Mouse (Mus musculus): Measurements from ENCODE around the gene Crnn. TPM values are rescaled to one million over a fixed set of nuclear protein-coding genes. Genes with fewer than 3 reads are reported as not detected.
A peak's percentile ranks its signal among the peaks of the same experiment; 100 is the strongest.

Gene Crnn
- polyA plus RNA-seq (2016; fragmentation: Nextera tagmentation; extraction: Ambion mirVana): not detected in 2 replicates

GRCm38 (mm10) chr3:93144510-93145051 is at the start of gene Crnn:
Gene Crnn, plus strand, starts transcription at chr3:93144787.
- Histone ChIP-seq H3K9me3 (replicated peaks) (no peaks in the 10 kb centered on the region), H3K4me1 (no peaks in the 10 kb centered on the region), H3K27ac (replicated peaks) (no peak within 1 kb of the TSS), H3K4me3 (no peak within 1 kb of the TSS), H3K36me3 (no peaks in the 10 kb centered on the region), H3K27me3 (ENCODE audit: low read depth, poor library complexity, severe bottlenecking) (no peaks in the 10 kb centered on the region)
- DNase-seq (ENCODE audit: low spot score): no peak
- WGBS: 50% methylated on average over 1 of the region's 1 CpGs

GRCm38 (mm10) chr3:93096447-93096846 is 48.1 kb upstream of the Crnn start:
- Histone ChIP-seq H3K4me1 (no peaks in the 10 kb centered on the region), H3K9me3 (replicated peaks) (no peaks in the 10 kb centered on the region), H3K27me3 (ENCODE audit: low read depth, poor library complexity, severe bottlenecking) (no peaks in the 10 kb centered on the region), H3K4me3 (no peak overlapping the region), H3K27ac (replicated peaks) (no peak overlapping the region), H3K36me3 (no peaks in the 10 kb centered on the region)
- WGBS: 94% methylated on average over 2 of the region's 2 CpGs
- DNase-seq (ENCODE audit: low spot score): no peak

- H3K4me3 ChIP-seq: no peak overlapping the region
- no peak for DNase-seq (ENCODE audit: low spot score)
- WGBS: 43% methylated on average over 5 of the region's 5 CpGs
- no peaks in the 10 kb centered on the region for H3K9me3 ChIP-seq (replicated peaks)
- no peak overlapping the region for H3K27ac ChIP-seq (replicated peaks)
- no peaks in the 10 kb centered on the region for H3K4me1 ChIP-seq
- H3K27me3 ChIP-seq (ENCODE audit: low read depth, poor library complexity, severe bottlenecking): no peaks in the 10 kb centered on the region
- no peaks in the 10 kb centered on the region for H3K36me3 ChIP-seq
Measured at GRCm38 (mm10) chr3:93111668-93112067, 32.9 kb upstream of the Crnn start.

GRCm38 (mm10) chr3:93114481-93114880 is 30.1 kb upstream of the Crnn start:
- Histone ChIP-seq H3K27me3 (ENCODE audit: low read depth, poor library complexity, severe bottlenecking) (no peaks in the 10 kb centered on the region), H3K9me3 (replicated peaks) (no peaks in the 10 kb centered on the region), H3K36me3 (no peaks in the 10 kb centered on the region), H3K27ac (replicated peaks) (no peak overlapping the region), H3K4me1 (no peaks in the 10 kb centered on the region), H3K4me3 (no peak overlapping the region)
- DNase-seq (ENCODE audit: low spot score): peak; percentile 42
- WGBS: 6% methylated on average over 2 of the region's 2 CpGs

DNA sequence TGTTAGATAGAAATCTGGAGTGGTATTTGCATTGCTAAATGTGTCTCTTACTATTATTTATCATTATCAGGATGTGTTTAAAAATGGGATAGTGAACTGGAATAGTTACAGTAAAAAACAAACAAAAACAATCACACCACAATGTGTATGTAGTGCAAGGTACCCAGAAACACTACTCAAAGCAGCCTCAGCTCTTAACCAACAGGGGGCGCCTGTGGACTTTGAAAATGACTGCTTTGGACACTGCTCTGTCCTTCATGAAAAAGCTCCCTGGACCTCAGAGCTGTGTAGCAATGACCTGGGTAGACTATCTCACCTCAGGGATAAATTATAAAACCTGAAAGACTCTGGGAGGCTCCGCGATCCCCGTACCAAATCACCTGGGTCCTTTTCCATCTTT is 25.5 kb upstream of the Crnn start:
- H3K9me3 ChIP-seq (replicated peaks): no peaks in the 10 kb centered on the region
- H3K27me3 ChIP-seq (ENCODE audit: low read depth, poor library complexity, severe bottlenecking): no peaks in the 10 kb centered on the region
- H3K27ac ChIP-seq (replicated peaks): no peak overlapping the region
- 47% methylated on average over 4 of the region's 4 CpGs for WGBS
- no peak overlapping the region for H3K4me3 ChIP-seq
- no peaks in the 10 kb centered on the region for H3K36me3 ChIP-seq
- no peaks in the 10 kb centered on the region for H3K4me1 ChIP-seq
- no peak for DNase-seq (ENCODE audit: low spot score)

GRCm38 (mm10) chr3:93128052-93128451 is 16.5 kb upstream of the Crnn start:
- Histone ChIP-seq H3K36me3 (no peaks in the 10 kb centered on the region), H3K4me1 (no peaks in the 10 kb centered on the region), H3K27ac (replicated peaks) (no peak overlapping the region), H3K4me3 (no peak overlapping the region), H3K27me3 (ENCODE audit: low read depth, poor library complexity, severe bottlenecking) (no peaks in the 10 kb centered on the region), H3K9me3 (replicated peaks) (no peaks in the 10 kb centered on the region)
- no peak for DNase-seq (ENCODE audit: low spot score)
- WGBS: 80% methylated on average over 4 of the region's 4 CpGs

GRCm38 (mm10) chr3:93129076-93129475 is 15.5 kb upstream of the Crnn start:
- Histone ChIP-seq H3K4me1 (no peaks in the 10 kb centered on the region), H3K27ac (replicated peaks) (no peak overlapping the region), H3K36me3 (no peaks in the 10 kb centered on the region), H3K9me3 (replicated peaks) (no peaks in the 10 kb centered on the region), H3K4me3 (no peak overlapping the region), H3K27me3 (ENCODE audit: low read depth, poor library complexity, severe bottlenecking) (no peaks in the 10 kb centered on the region)
- no peak for DNase-seq (ENCODE audit: low spot score)
- 57% methylated on average over 5 of the region's 5 CpGs for WGBS

DNA sequence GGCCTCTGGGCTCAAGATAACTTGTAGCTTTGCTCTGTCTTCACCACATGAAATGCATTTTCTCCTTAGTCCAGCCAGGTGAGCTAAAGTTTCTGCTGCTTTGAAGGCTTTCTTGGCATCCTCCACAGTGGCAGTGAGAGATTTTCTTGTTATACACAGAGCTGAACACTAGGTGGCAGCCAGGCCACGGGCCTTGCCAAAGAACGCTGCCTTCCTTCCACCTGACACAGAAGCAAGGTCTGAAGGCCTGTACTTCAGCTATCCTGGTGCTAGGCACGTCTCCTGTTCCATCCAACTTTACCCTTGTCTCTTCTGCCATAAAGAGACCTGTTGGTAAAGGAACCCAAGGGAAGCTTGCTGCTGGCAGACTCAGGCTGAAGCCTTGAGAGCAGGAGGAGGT is 14.1 kb upstream of the Crnn start:
- no peak overlapping the region for H3K4me3 ChIP-seq
- WGBS: 13% methylated on average over 3 of the region's 3 CpGs
- peak; percentile 44 for DNase-seq (ENCODE audit: low spot score)
- H3K27ac ChIP-seq (replicated peaks): no peak overlapping the region
- H3K9me3 ChIP-seq (replicated peaks): no peaks in the 10 kb centered on the region
- H3K4me1 ChIP-seq: no peaks in the 10 kb centered on the region
- H3K27me3 ChIP-seq (ENCODE audit: low read depth, poor library complexity, severe bottlenecking): no peaks in the 10 kb centered on the region
- no peaks in the 10 kb centered on the region for H3K36me3 ChIP-seq

DNA sequence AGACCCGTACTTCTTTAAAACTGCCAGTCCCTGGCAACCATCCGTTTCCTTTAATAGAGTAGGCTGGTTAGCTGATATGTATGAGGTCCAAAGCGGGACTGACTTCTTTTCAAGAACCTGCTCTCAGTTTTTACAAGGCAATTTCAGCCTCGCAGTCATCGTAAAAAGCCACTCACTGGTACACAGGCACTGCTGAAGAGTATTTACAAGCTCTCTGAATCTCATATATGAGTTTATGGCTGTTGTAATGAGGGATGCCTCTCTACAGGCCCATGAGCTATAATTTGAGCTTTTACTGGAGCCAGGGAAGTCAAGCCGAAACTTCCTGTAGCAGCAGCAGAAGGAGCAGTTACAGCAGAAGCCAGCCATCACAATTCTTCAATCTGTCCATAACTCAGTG is 17.9 kb downstream of the Crnn start:
- no peak for DNase-seq (ENCODE audit: low spot score)
- no peak overlapping the region for H3K27ac ChIP-seq (replicated peaks)
- no peaks in the 10 kb centered on the region for H3K27me3 ChIP-seq (ENCODE audit: low read depth, poor library complexity, severe bottlenecking)
- no peak overlapping the region for H3K4me3 ChIP-seq
- no peaks in the 10 kb centered on the region for H3K36me3 ChIP-seq
- no peaks in the 10 kb centered on the region for H3K9me3 ChIP-seq (replicated peaks)
- 86% methylated on average over 6 of the region's 6 CpGs for WGBS
- no peaks in the 10 kb centered on the region for H3K4me1 ChIP-seq

DNA sequence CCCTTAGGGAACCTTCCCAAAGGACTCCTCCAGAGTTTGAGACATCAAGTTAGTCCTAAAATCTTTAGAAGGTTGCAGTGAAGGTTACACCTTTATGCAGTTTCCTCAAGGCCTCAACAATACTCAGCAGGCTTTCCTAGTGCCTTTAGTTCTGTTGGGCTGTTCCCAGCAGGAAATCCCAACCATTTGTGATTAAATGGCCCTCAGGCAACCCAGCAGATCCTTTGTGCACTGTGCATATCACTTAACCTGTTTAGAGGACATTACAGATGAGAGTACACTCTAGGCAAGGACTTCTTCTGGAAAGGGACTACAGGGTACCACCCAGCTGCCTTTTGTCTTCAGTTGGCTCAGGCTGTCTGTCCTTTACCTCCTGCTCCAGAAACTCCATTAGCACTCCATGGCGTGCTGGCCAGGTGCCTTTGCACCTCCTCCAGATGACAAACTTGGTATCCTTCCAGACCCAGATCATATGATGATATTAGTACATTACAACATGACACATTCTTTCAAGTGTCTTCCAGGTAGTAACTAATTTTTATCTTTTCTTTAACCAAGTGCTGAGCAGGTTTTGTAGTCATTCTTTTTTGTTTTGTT is 18.5 kb downstream of the Crnn start:
- H3K4me3 ChIP-seq: no peak overlapping the region
- 70% methylated on average over 1 of the region's 1 CpGs for WGBS
- no peaks in the 10 kb centered on the region for H3K4me1 ChIP-seq
- no peaks in the 10 kb centered on the region for H3K9me3 ChIP-seq (replicated peaks)
- no peaks in the 10 kb centered on the region for H3K36me3 ChIP-seq
- H3K27ac ChIP-seq (replicated peaks): no peak overlapping the region
- DNase-seq (ENCODE audit: low spot score): no peak
- H3K27me3 ChIP-seq (ENCODE audit: low read depth, poor library complexity, severe bottlenecking): no peaks in the 10 kb centered on the region

GRCm38 (mm10) chr3:93180856-93181255 is 36.3 kb downstream of the Crnn start:
- Histone ChIP-seq H3K27me3 (ENCODE audit: low read depth, poor library complexity, severe bottlenecking) (no peaks in the 10 kb centered on the region), H3K9me3 (replicated peaks) (no peaks in the 10 kb centered on the region), H3K4me1 (no peaks in the 10 kb centered on the region), H3K27ac (replicated peaks) (no peak overlapping the region), H3K4me3 (no peak overlapping the region), H3K36me3 (no peaks in the 10 kb centered on the region)
- WGBS: 96% methylated on average over 4 of the region's 4 CpGs
- DNase-seq (ENCODE audit: low spot score): no peak

DNA sequence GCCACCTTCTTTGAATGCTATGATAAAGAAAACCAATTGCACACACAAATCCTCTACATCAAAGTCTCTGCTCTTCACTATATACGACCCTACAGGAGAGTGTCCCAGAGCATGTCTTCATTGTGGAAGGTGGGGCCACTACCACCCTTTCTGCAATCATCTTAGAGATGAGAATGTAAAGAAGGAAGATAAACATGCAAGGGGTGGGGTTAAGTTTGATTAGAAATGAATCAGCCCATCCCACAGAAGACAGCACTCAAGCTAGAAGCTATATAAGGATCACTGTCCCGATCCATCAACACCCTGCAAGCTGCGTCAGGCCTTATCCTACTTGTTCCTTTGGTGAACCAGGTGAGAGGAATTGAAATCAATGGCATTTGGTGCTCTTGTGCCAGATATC is 52.4 kb downstream of the Crnn start, which contains the start of gene Flg2:
TSS of gene Flg2 (plus strand) at position 301 of the 400 bp plus-strand sequence.
- DNase-seq (ENCODE audit: low spot score): no peak
- WGBS: 81% methylated on average over 3 of the region's 3 CpGs

More for the DNA sequence above, 52.4 kb downstream of the Crnn start, which contains the start of gene Flg2:
- H3K27me3 ChIP-seq (ENCODE audit: low read depth, poor library complexity, severe bottlenecking): no peaks in the 10 kb centered on the region
- H3K4me1 ChIP-seq: no peaks in the 10 kb centered on the region
- H3K36me3 ChIP-seq: no peaks in the 10 kb centered on the region
- H3K9me3 ChIP-seq (replicated peaks): peaks cover 7% of the 10 kb centered on the region
- no peak within 1 kb of the TSS for H3K4me3 ChIP-seq
- H3K27ac ChIP-seq (replicated peaks): no peak within 1 kb of the TSS

Data from midbrain, embryonic 10.5 days (tissue).